29 mouse cellular contexts compared by ENCODE assay signal in the genomic region with DNA sequence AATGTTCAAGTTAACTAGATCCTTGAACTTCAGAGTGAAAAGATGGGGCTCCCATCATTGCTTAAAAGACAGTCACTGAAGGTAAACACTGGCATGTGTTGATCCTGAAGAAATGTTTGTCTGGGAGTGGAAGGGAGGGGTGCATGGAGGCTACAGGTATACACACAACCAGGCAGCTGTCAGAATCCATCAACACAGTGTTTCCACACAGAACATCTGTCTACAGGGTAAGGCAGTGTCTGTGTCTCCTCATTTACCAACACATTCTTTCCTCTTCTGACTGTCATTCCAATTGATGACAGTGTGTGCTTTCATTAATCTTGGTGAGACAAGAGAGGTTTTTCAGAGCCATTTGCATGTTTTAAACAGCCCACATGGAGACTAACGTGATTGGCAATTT.
A peak's percentile ranks its signal among the peaks of the same experiment; 100 is the strongest.
DNase-seq lines count a peak whose midpoint lies in the region; ATAC-seq lines count a peak whose summit lies in the region.
"Had no signal": no experiment of that assay in that cellular context is flagged by ENCODE, and none has a peak within 500 bp of the region (broad histone marks: within the 10 kb centered on the region; RNA-seq: fewer than 3 reads in every experiment).

No protein-coding gene starts in this region.

- no peak overlapping the region for H3K4me3 ChIP-seq in forebrain, embryonic 16.5 days (replicated peaks; ENCODE audit: low read length)
- H3K4me3 ChIP-seq in forebrain, embryonic 13.5 days, result no peak overlapping the region
- no peak overlapping the region for H3K4me3 ChIP-seq in hindbrain, embryonic 15.5 days
- no peak overlapping the region for H3K4me3 ChIP-seq in hindbrain, embryonic 10.5 days
- H3K4me3 ChIP-seq: embryonic facial prominence, embryonic 12.5 days; erythroblast, embryonic 14.5 days; forebrain, embryonic 12.5 days; gastrocnemius, adult 2 months; heart, embryonic 12.5 days; heart, embryonic 15.5 days; intestine, embryonic 15.5 days had no signal

- H3K4me2 ChIP-seq in forebrain, embryonic 16.5 days (ENCODE audit: low read length), result no peak overlapping the region
- no peak overlapping the region for H3K4me2 ChIP-seq in forebrain, embryonic 13.5 days
- no peak overlapping the region for H3K4me2 ChIP-seq in hindbrain, embryonic 15.5 days
- H3K4me2 ChIP-seq: embryonic facial prominence, embryonic 12.5 days; forebrain, embryonic 12.5 days; heart, embryonic 12.5 days; heart, embryonic 15.5 days; intestine, embryonic 15.5 days had no signal

- no peaks in the 10 kb centered on the region for H3K4me1 ChIP-seq in forebrain, embryonic 16.5 days (replicated peaks; ENCODE audit: control insufficient read depth, insufficient read depth, low read length)
- H3K4me1 ChIP-seq in forebrain, embryonic 13.5 days, result no peaks in the 10 kb centered on the region
- H3K4me1 ChIP-seq in hindbrain, embryonic 15.5 days (replicated peaks), result no peaks in the 10 kb centered on the region
- H3K4me1 ChIP-seq in hindbrain, embryonic 10.5 days (replicated peaks), result no peaks in the 10 kb centered on the region
- H3K4me1 ChIP-seq: embryonic facial prominence, embryonic 12.5 days; forebrain, embryonic 12.5 days; heart, embryonic 12.5 days; heart, embryonic 15.5 days; intestine, embryonic 15.5 days had no signal

- no peak overlapping the region for H3K27ac ChIP-seq in forebrain, embryonic 16.5 days (ENCODE audit: low read length)
- H3K27ac ChIP-seq in forebrain, embryonic 13.5 days, result no peak overlapping the region
- H3K27ac ChIP-seq in hindbrain, embryonic 15.5 days (replicated peaks), result no peak overlapping the region
- H3K27ac ChIP-seq in hindbrain, embryonic 10.5 days, result no peak overlapping the region
- H3K27ac ChIP-seq: embryonic facial prominence, embryonic 12.5 days; forebrain, embryonic 12.5 days; gastrocnemius, adult 2 months; heart, embryonic 15.5 days; intestine, embryonic 15.5 days had no signal

- no peak overlapping the region for H3K9ac ChIP-seq in forebrain, embryonic 16.5 days (replicated peaks; ENCODE audit: low read depth, low read length)
- H3K9ac ChIP-seq in forebrain, embryonic 13.5 days, result no peak overlapping the region
- no peak overlapping the region for H3K9ac ChIP-seq in hindbrain, embryonic 15.5 days
- H3K9ac ChIP-seq: embryonic facial prominence, embryonic 12.5 days; forebrain, embryonic 12.5 days; forebrain, postnatal 0 days; heart, embryonic 12.5 days; heart, embryonic 15.5 days; intestine, embryonic 15.5 days had no signal

- 19% methylated on average over 1 of the region's 1 CpGs for WGBS in forebrain, embryonic 16.5 days
- 60% methylated on average over 1 of the region's 1 CpGs for WGBS in forebrain, embryonic 13.5 days
- 42% methylated on average over 1 of the region's 1 CpGs for WGBS in hindbrain, embryonic 15.5 days
- 59% methylated on average over 1 of the region's 1 CpGs for WGBS in hindbrain, embryonic 10.5 days

- ATAC-seq in forebrain, embryonic 16.5 days, result peak; percentile 26; the same call in 1 of the 2 replicates
- no peak for ATAC-seq in forebrain, embryonic 13.5 days
- ATAC-seq in hindbrain, embryonic 15.5 days (ENCODE audit: low FRiP score, low read depth), result peak; percentile 61; the same call in 1 of the 2 replicates
- ATAC-seq: forebrain, postnatal 0 days; intestine, embryonic 15.5 days; Patski had no signal

- no peaks in the 10 kb centered on the region for H3K9me3 ChIP-seq in forebrain, embryonic 16.5 days (ENCODE audit: control insufficient read depth, low read length)
- no peaks in the 10 kb centered on the region for H3K9me3 ChIP-seq in forebrain, embryonic 13.5 days (replicated peaks)
- no peaks in the 10 kb centered on the region for H3K9me3 ChIP-seq in hindbrain, embryonic 15.5 days
- H3K9me3 ChIP-seq in hindbrain, embryonic 10.5 days, result no peaks in the 10 kb centered on the region
- H3K9me3 ChIP-seq: embryonic facial prominence, embryonic 12.5 days; forebrain, embryonic 12.5 days; heart, embryonic 12.5 days; heart, embryonic 15.5 days; intestine, embryonic 15.5 days had no signal

- DNase-seq in hindbrain, embryonic 10.5 days (ENCODE audit: low spot score), result no peak
- DNase-seq in brain, adult 2 months (ENCODE audit: low read depth, low spot score), result peak; percentile 12
- no peak for DNase-seq in heart, adult 9 months (ENCODE audit: low spot score in 2 of 2)
- DNase-seq: adrenal gland, postnatal 10 days; adrenal gland, postnatal 36 days; B cell, adult 2 months; cerebellum, adult 18-20 months; cerebellum, adult 9-10 months; cerebellum, postnatal 14 days; forebrain, postnatal 0 days; gastrocnemius, adult 2 months; gastrocnemius, postnatal 14 days; heart, adult 11 months; heart, postnatal 10 days; heart, postnatal 36 days; kidney, adult 11 months; kidney, adult 8-10 months had no signal

- H3K27me3 ChIP-seq in forebrain, embryonic 16.5 days (replicated peaks; ENCODE audit: control insufficient read depth, insufficient read depth, low read length), result no peaks in the 10 kb centered on the region
- H3K27me3 ChIP-seq in forebrain, embryonic 13.5 days, result no peaks in the 10 kb centered on the region
- H3K27me3 ChIP-seq in hindbrain, embryonic 15.5 days, result no peaks in the 10 kb centered on the region
- no peaks in the 10 kb centered on the region for H3K27me3 ChIP-seq in hindbrain, embryonic 10.5 days (ENCODE audit: insufficient read depth, poor library complexity, severe bottlenecking)
- H3K27me3 ChIP-seq: CH12.LX; embryonic facial prominence, embryonic 12.5 days; forebrain, embryonic 12.5 days; heart, embryonic 12.5 days; heart, embryonic 15.5 days; intestine, embryonic 15.5 days; Patski had no signal

- H3K36me3 ChIP-seq in forebrain, embryonic 16.5 days (ENCODE audit: control insufficient read depth, insufficient read depth), result no peaks in the 10 kb centered on the region
- H3K36me3 ChIP-seq in forebrain, embryonic 13.5 days (ENCODE audit: poor library complexity, severe bottlenecking), result no peaks in the 10 kb centered on the region
- no peaks in the 10 kb centered on the region for H3K36me3 ChIP-seq in hindbrain, embryonic 15.5 days
- no peaks in the 10 kb centered on the region for H3K36me3 ChIP-seq in hindbrain, embryonic 10.5 days
- H3K36me3 ChIP-seq: embryonic facial prominence, embryonic 12.5 days; forebrain, embryonic 12.5 days; G1E; heart, embryonic 12.5 days; heart, embryonic 15.5 days; intestine, embryonic 15.5 days had no signal
